ENCODE assay signal across 13 mouse cellular contexts in genomic region chr17:10037799-10038445, GRCm38 (mm10).
DNase-seq lines count a peak whose midpoint lies in the region; ATAC-seq and TF ChIP-seq lines count a peak whose summit lies in the region.
"Had no signal": no experiment of that assay in that cellular context is flagged by ENCODE, and none has a peak within 500 bp of the region (broad histone marks: within the 10 kb centered on the region; RNA-seq: fewer than 3 reads in every experiment).

No protein-coding gene starts in this region.

- ATAC-seq in embryonic facial prominence, embryonic 14.5 days (ENCODE audit: low read depth), result no peak
- no peak for ATAC-seq in neural tube, embryonic 13.5 days (ENCODE audit: low read depth)
- no peak for ATAC-seq in neural tube, embryonic 15.5 days (ENCODE audit: low FRiP score)
- no peak for ATAC-seq in hindbrain, embryonic 14.5 days (ENCODE audit: low FRiP score)
- no peak for ATAC-seq in forebrain, embryonic 11.5 days (replicated peaks; ENCODE audit: low FRiP score)
- ATAC-seq: intestine, embryonic 15.5 days had no signal

- TF ChIP-seq CTCF in cerebellum, adult 2 months (IDR thresholded peaks at IDR 0.05; ENCODE audit: borderline replicate concordance, insufficient read depth, low read depth, low read length), result no peak

- TF ChIP-seq POLR2A in cerebellum, adult 2 months (IDR thresholded peaks at IDR 0.05; ENCODE audit: borderline replicate concordance, insufficient read depth, low read length), result no peak

- H3K36me3 ChIP-seq in embryonic facial prominence, embryonic 14.5 days (ENCODE audit: control insufficient read depth, insufficient read depth, low read length), result no peaks in the 10 kb centered on the region
- H3K36me3 ChIP-seq in embryonic facial prominence, embryonic 10.5 days (replicated peaks), result no peaks in the 10 kb centered on the region
- no peaks in the 10 kb centered on the region for H3K36me3 ChIP-seq in neural tube, embryonic 13.5 days
- H3K36me3 ChIP-seq in neural tube, embryonic 15.5 days, result no peaks in the 10 kb centered on the region
- no peaks in the 10 kb centered on the region for H3K36me3 ChIP-seq in hindbrain, embryonic 14.5 days (replicated peaks; ENCODE audit: control insufficient read depth, insufficient read depth)
- H3K36me3 ChIP-seq in forebrain, embryonic 11.5 days (ENCODE audit: control insufficient read depth, insufficient read depth, low read length), result no peaks in the 10 kb centered on the region
- H3K36me3 ChIP-seq: intestine, embryonic 15.5 days; midbrain, embryonic 12.5 days; stomach, embryonic 15.5 days had no signal

- peak; percentile 29 for DNase-seq in embryonic facial prominence, embryonic 14.5 days (ENCODE audit: low spot score)
- DNase-seq in embryonic facial prominence, embryonic 10.5 days (ENCODE audit: low spot score), result no peak
- peak; percentile 27 to 66 for DNase-seq in kidney, postnatal 36 days
- DNase-seq in hindbrain, embryonic 14.5 days (ENCODE audit: low spot score), result no peak
- DNase-seq in forebrain, embryonic 11.5 days (ENCODE audit: low spot score), result no peak
- no peak for DNase-seq in cerebellum, adult 2 months
- DNase-seq: cerebellum, adult 11-12 months; left cerebral cortex, postnatal 4 days had no signal

- 53% methylated on average over 14 of the region's 14 CpGs for WGBS in embryonic facial prominence, embryonic 14.5 days
- 61% methylated on average over 14 of the region's 14 CpGs for WGBS in embryonic facial prominence, embryonic 10.5 days
- WGBS in neural tube, embryonic 13.5 days, result 48% methylated on average over 14 of the region's 14 CpGs
- 44% methylated on average over 14 of the region's 14 CpGs for WGBS in neural tube, embryonic 15.5 days
- 45% methylated on average over 14 of the region's 14 CpGs for WGBS in hindbrain, embryonic 14.5 days
- WGBS in forebrain, embryonic 11.5 days, result 45% methylated on average over 14 of the region's 14 CpGs
- WGBS in cerebellum, adult 2 months, result 61% methylated on average over 14 of the region's 14 CpGs

- H3K9ac ChIP-seq in embryonic facial prominence, embryonic 14.5 days (ENCODE audit: low read depth, low read length), result no peak overlapping the region
- no peak overlapping the region for H3K9ac ChIP-seq in neural tube, embryonic 13.5 days
- no peak overlapping the region for H3K9ac ChIP-seq in neural tube, embryonic 15.5 days (replicated peaks)
- H3K9ac ChIP-seq in hindbrain, embryonic 14.5 days, result no peak overlapping the region
- no peak overlapping the region for H3K9ac ChIP-seq in forebrain, embryonic 11.5 days (ENCODE audit: low read length)
- H3K9ac ChIP-seq: intestine, embryonic 15.5 days; midbrain, embryonic 12.5 days; stomach, embryonic 15.5 days had no signal

- no peaks in the 10 kb centered on the region for H3K27me3 ChIP-seq in embryonic facial prominence, embryonic 14.5 days (replicated peaks; ENCODE audit: control insufficient read depth, insufficient read depth, low read length)
- H3K27me3 ChIP-seq in embryonic facial prominence, embryonic 10.5 days (replicated peaks; ENCODE audit: low read depth, poor library complexity, severe bottlenecking), result no peaks in the 10 kb centered on the region
- H3K27me3 ChIP-seq in neural tube, embryonic 13.5 days, result no peaks in the 10 kb centered on the region
- H3K27me3 ChIP-seq in neural tube, embryonic 15.5 days (replicated peaks), result no peaks in the 10 kb centered on the region
- no peaks in the 10 kb centered on the region for H3K27me3 ChIP-seq in hindbrain, embryonic 14.5 days (ENCODE audit: control insufficient read depth, insufficient read depth, low read length)
- no peaks in the 10 kb centered on the region for H3K27me3 ChIP-seq in forebrain, embryonic 11.5 days (ENCODE audit: control insufficient read depth, insufficient read depth, low read length)
- no peaks in the 10 kb centered on the region for H3K27me3 ChIP-seq in cerebellum, adult 2 months (ENCODE audit: control insufficient read depth, insufficient read depth, low read length)
- H3K27me3 ChIP-seq: intestine, embryonic 15.5 days; midbrain, embryonic 12.5 days; stomach, embryonic 15.5 days had no signal

- no peak overlapping the region for H3K27ac ChIP-seq in embryonic facial prominence, embryonic 14.5 days (replicated peaks; ENCODE audit: low read depth, low read length)
- no peak overlapping the region for H3K27ac ChIP-seq in embryonic facial prominence, embryonic 10.5 days (replicated peaks)
- H3K27ac ChIP-seq in neural tube, embryonic 13.5 days (replicated peaks), result 0 out of 2 replicates have a peak overlapping the region, but pooled peaks have one; percentile 28
- H3K27ac ChIP-seq in neural tube, embryonic 15.5 days (replicated peaks), result no peak overlapping the region
- H3K27ac ChIP-seq in hindbrain, embryonic 14.5 days, result no peak overlapping the region
- H3K27ac ChIP-seq in forebrain, embryonic 11.5 days (ENCODE audit: low read depth, low read length), result no peak overlapping the region
- no peak overlapping the region for H3K27ac ChIP-seq in cerebellum, adult 2 months (ENCODE audit: insufficient read depth, low read length)
- H3K27ac ChIP-seq: intestine, embryonic 15.5 days; midbrain, embryonic 12.5 days; stomach, embryonic 15.5 days had no signal

- H3K4me1 ChIP-seq in embryonic facial prominence, embryonic 14.5 days (ENCODE audit: control insufficient read depth, insufficient read depth, low read length), result no peaks in the 10 kb centered on the region
- H3K4me1 ChIP-seq in embryonic facial prominence, embryonic 10.5 days, result peaks cover 10% of the 10 kb centered on the region
- H3K4me1 ChIP-seq in neural tube, embryonic 13.5 days (replicated peaks), result peaks cover 11% of the 10 kb centered on the region; the same call in 1 of the 2 replicates
- H3K4me1 ChIP-seq in neural tube, embryonic 15.5 days, result no peaks in the 10 kb centered on the region
- H3K4me1 ChIP-seq in hindbrain, embryonic 14.5 days (replicated peaks; ENCODE audit: control insufficient read depth, insufficient read depth, low read length), result no peaks in the 10 kb centered on the region
- H3K4me1 ChIP-seq in forebrain, embryonic 11.5 days (replicated peaks; ENCODE audit: control insufficient read depth, insufficient read depth, low read length), result no peaks in the 10 kb centered on the region
- no peaks in the 10 kb centered on the region for H3K4me1 ChIP-seq in cerebellum, adult 2 months (ENCODE audit: control insufficient read depth, insufficient read depth, low read length)
- H3K4me1 ChIP-seq: intestine, embryonic 15.5 days; stomach, embryonic 15.5 days had no signal

- H3K9me3 ChIP-seq in embryonic facial prominence, embryonic 14.5 days (ENCODE audit: control insufficient read depth, low read length), result no peaks in the 10 kb centered on the region
- no peaks in the 10 kb centered on the region for H3K9me3 ChIP-seq in embryonic facial prominence, embryonic 10.5 days
- no peaks in the 10 kb centered on the region for H3K9me3 ChIP-seq in neural tube, embryonic 13.5 days
- H3K9me3 ChIP-seq in neural tube, embryonic 15.5 days (replicated peaks), result no peaks in the 10 kb centered on the region
- H3K9me3 ChIP-seq in hindbrain, embryonic 14.5 days (ENCODE audit: control insufficient read depth, low read length), result no peaks in the 10 kb centered on the region
- no peaks in the 10 kb centered on the region for H3K9me3 ChIP-seq in forebrain, embryonic 11.5 days (ENCODE audit: control insufficient read depth, low read length)
- H3K9me3 ChIP-seq: intestine, embryonic 15.5 days; stomach, embryonic 15.5 days had no signal

- no peak overlapping the region for H3K4me2 ChIP-seq in embryonic facial prominence, embryonic 14.5 days (ENCODE audit: low read depth, low read length)
- H3K4me2 ChIP-seq in neural tube, embryonic 13.5 days, result no peak overlapping the region
- no peak overlapping the region for H3K4me2 ChIP-seq in neural tube, embryonic 15.5 days
- no peak overlapping the region for H3K4me2 ChIP-seq in hindbrain, embryonic 14.5 days (replicated peaks)
- H3K4me2 ChIP-seq in forebrain, embryonic 11.5 days (ENCODE audit: low read depth, low read length, severe bottlenecking), result no peak overlapping the region
- H3K4me2 ChIP-seq: intestine, embryonic 15.5 days; midbrain, embryonic 12.5 days; stomach, embryonic 15.5 days had no signal

- no peak overlapping the region for H3K4me3 ChIP-seq in embryonic facial prominence, embryonic 14.5 days (ENCODE audit: low read depth, low read length)
- no peak overlapping the region for H3K4me3 ChIP-seq in embryonic facial prominence, embryonic 10.5 days
- no peak overlapping the region for H3K4me3 ChIP-seq in neural tube, embryonic 13.5 days
- H3K4me3 ChIP-seq in neural tube, embryonic 15.5 days (replicated peaks), result no peak overlapping the region
- H3K4me3 ChIP-seq in hindbrain, embryonic 14.5 days (replicated peaks; ENCODE audit: low read length), result no peak overlapping the region
- H3K4me3 ChIP-seq in forebrain, embryonic 11.5 days (ENCODE audit: low read depth, low read length), result no peak overlapping the region
- H3K4me3 ChIP-seq in cerebellum, adult 2 months (replicated peaks; ENCODE audit: insufficient read depth, low read depth, low read length), result no peak overlapping the region
- H3K4me3 ChIP-seq: intestine, embryonic 15.5 days; midbrain, embryonic 12.5 days; stomach, embryonic 15.5 days had no signal

Comparison
In these comparisons a context has a peak if more than half of its experiments do, and no peak if none do; other contexts are left out.
1. DNase-seq: peak in embryonic facial prominence, embryonic 14.5 days (single experiment) and kidney, postnatal 36 days (2 of 2); none in embryonic facial prominence, embryonic 10.5 days (single experiment), hindbrain, embryonic 14.5 days (single experiment), forebrain, embryonic 11.5 days (single experiment) and cerebellum, adult 2 months (0 of 2).